Mouse (Mus musculus): Measurements from ENCODE around the gene Atp11a. TPM values are rescaled to one million over a fixed set of nuclear protein-coding genes. Genes with fewer than 3 reads are reported as not detected.

The Atp11a gene
- polyA plus RNA-seq, 1 experiment from 2014 or later: 18.1 TPM

DNA sequence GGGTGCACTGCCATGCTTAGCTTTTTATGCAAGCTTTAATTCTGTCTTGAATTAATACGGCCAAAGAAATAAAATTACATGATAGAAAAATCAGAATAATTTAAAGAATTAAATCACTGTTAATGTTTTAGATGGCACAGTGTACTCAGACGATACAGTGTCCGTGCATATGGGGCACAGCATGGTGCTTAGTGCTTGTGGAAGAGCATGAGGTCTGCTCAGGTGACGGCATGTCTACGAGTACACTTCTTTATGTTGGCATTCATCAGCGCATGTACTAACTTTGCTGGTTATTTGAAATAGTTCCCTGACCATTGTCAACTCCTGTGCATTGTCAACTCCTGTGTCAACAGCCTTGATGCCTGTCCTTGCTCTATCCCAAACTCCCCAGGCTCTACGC, 12.5 kb downstream of the Atp11a start:
- H3K27ac ChIP-seq: no peak overlapping the region
- no peaks in the 10 kb centered on the region for H3K9me3 ChIP-seq
- no peak overlapping the region for H3K9ac ChIP-seq (replicated peaks)
- ATAC-seq (ENCODE audit: insufficient number of reproducible peaks, insufficient read depth, low FRiP score, low TSS enrichment, low read depth): no peak
- H3K27me3 ChIP-seq: no peaks in the 10 kb centered on the region
- H3K4me3 ChIP-seq (replicated peaks): no peak overlapping the region
- peaks cover 5% of the 10 kb centered on the region; the same call in 1 of the 2 replicates for H3K4me1 ChIP-seq (replicated peaks)
- H3K4me2 ChIP-seq: no peak overlapping the region
- H3K36me3 ChIP-seq: no peaks in the 10 kb centered on the region
- WGBS: 95% methylated on average over 7 of the region's 7 CpGs

DNA sequence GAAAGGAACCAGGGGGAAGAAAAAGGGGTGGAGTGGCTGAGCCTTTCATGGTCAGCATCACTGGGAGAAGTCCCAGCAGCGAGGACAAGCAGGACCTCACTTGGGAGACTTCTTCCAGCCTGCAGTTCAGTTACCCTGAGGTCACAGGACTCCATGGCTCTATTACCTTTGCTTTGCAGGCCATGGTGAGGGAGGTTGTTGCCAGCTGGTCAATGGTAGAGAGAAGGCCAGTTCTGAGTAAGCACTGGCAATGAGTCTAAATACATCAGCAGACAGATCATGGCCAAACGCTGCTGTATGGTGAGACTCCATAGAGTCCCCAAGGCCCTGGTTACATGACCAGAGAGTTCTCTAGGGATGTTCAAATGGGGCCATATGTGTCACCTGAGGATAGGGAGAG, 15.5 kb downstream of the Atp11a start:
- no peaks in the 10 kb centered on the region for H3K36me3 ChIP-seq

DNA sequence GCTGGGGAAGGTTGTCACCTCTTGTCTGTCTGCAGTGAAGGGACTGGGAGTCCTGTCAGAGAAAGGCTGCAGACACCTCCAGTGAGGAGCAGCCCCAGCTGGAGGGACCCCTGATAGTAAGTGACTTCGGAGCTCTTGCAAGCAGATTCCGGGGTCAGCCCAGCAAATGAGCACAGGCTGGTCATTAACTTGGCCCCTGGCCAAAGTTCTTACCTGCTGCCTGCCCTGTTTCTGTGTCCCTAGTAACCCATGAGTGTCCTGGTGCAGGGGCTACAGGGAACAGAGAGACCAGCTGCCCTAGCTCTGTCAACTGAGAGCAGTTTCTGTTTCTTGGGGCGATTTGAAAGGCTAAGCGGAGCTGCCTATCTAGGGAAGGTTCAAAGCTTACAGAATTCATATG, 17.1 kb downstream of the Atp11a start:
- 72% methylated on average over 4 of the region's 4 CpGs for WGBS
- peaks cover 14% of the 10 kb centered on the region for H3K4me1 ChIP-seq (replicated peaks)
- H3K4me2 ChIP-seq: no peak overlapping the region
- no peak overlapping the region for H3K27ac ChIP-seq
- H3K36me3 ChIP-seq: no peaks in the 10 kb centered on the region
- no peak for ATAC-seq (ENCODE audit: insufficient number of reproducible peaks, insufficient read depth, low FRiP score, low TSS enrichment, low read depth)
- no peak overlapping the region for H3K4me3 ChIP-seq (replicated peaks)
- H3K9me3 ChIP-seq: no peaks in the 10 kb centered on the region
- H3K9ac ChIP-seq (replicated peaks): no peak overlapping the region
- no peaks in the 10 kb centered on the region for H3K27me3 ChIP-seq

More for the DNA sequence above, 15.5 kb downstream of the Atp11a start:
- Histone ChIP-seq H3K4me3 (replicated peaks) (no peak overlapping the region), H3K4me1 (replicated peaks) (peaks cover 14% of the 10 kb centered on the region), H3K9me3 (no peaks in the 10 kb centered on the region), H3K9ac (replicated peaks) (no peak overlapping the region), H3K27me3 (no peaks in the 10 kb centered on the region), H3K4me2 (no peak overlapping the region), H3K27ac (no peak overlapping the region)
- 85% methylated on average over 2 of the region's 2 CpGs for WGBS
- ATAC-seq (ENCODE audit: insufficient number of reproducible peaks, insufficient read depth, low FRiP score, low TSS enrichment, low read depth): no peak

DNA sequence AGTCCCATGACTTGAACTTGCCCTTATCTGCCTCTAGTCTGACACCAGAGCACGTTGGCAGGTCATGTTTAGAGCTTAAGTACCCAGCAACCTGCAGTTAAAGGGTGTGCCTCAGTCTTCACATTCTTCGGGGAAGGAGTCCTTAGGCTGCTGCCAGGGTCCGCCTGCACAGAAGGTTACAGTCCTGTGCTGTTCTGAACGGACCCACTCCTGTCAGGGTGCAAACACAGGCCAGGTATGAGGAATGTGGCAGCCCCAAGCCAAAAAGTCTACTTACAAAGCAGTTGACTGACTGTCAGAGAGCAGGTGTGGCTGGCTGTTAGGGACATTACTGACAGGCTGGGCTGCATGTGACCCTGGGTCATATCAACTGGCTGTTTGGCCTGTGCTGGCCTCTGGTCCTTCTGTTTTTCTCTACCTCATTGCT, 18.1 kb downstream of the Atp11a start:
- no peaks in the 10 kb centered on the region for H3K9me3 ChIP-seq
- H3K36me3 ChIP-seq: no peaks in the 10 kb centered on the region
- H3K4me3 ChIP-seq (replicated peaks): no peak overlapping the region
- WGBS: 45% methylated on average over 4 of the region's 4 CpGs
- ATAC-seq (ENCODE audit: insufficient number of reproducible peaks, insufficient read depth, low FRiP score, low TSS enrichment, low read depth): no peak
- H3K27ac ChIP-seq: no peak overlapping the region
- H3K4me2 ChIP-seq: no peak overlapping the region
- H3K4me1 ChIP-seq (replicated peaks): peaks cover 14% of the 10 kb centered on the region
- no peaks in the 10 kb centered on the region for H3K27me3 ChIP-seq
- H3K9ac ChIP-seq (replicated peaks): no peak overlapping the region

DNA sequence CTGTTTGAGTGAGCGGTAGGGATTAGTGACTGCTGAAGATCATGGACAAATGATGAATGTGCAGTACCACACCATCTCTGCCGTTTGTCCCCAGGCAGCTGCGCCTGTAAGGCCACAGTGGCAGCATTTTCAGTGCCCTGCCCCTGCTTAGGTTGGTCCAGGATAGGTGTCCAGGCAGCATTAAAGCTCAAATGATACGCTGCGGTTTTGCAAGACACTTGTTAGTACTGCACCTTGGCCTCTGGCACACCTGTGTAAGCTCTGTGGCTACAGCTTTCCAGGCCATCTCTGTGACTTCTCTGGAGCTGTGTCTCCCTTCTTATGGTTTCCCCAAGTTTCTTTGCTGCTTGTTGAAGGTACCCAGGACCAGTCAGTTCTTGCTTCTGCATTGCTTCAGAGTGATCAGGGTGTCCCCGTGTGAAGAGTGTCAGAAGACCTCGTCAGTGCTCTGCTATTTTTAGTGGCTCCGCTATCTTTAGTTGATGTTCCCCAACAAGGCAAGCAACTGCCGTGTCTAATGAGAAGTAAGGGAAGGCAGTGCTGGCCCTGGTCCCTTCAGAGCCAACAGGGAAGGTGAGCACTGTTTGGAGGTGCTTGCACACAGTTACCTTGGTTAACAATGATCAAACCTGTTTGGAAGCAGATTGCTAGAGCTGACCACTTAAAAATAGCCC, 18.6 kb downstream of the Atp11a start:
- H3K4me1 ChIP-seq (replicated peaks): peaks cover 14% of the 10 kb centered on the region
- H3K4me2 ChIP-seq: no peak overlapping the region
- H3K9ac ChIP-seq (replicated peaks): no peak overlapping the region
- H3K36me3 ChIP-seq: no peaks in the 10 kb centered on the region
- H3K4me3 ChIP-seq (replicated peaks): no peak overlapping the region
- WGBS: 73% methylated on average over 9 of the region's 9 CpGs
- no peak overlapping the region for H3K27ac ChIP-seq
- no peaks in the 10 kb centered on the region for H3K27me3 ChIP-seq
- ATAC-seq (ENCODE audit: insufficient number of reproducible peaks, insufficient read depth, low FRiP score, low TSS enrichment, low read depth): no peak
- no peaks in the 10 kb centered on the region for H3K9me3 ChIP-seq

DNA sequence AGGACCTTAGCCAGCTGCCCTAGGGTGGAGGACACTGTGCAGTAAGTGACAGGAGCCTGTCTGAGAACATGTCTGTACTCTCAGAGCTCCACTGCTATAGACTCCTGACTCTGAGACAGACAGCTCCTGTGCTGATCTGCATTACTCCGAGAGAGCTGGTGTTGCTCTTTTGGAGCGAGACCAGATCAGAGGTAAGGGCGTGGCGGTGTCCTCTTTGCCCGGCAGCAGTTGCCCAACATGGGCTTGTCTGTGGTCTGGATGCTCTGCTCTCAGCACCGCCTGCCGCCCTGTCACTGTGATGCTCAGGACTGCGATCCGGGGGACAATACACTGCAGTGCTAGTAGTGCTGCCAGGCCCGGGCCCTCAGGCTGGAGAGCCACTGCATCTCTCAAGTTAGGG, 19.4 kb downstream of the Atp11a start:
- Histone ChIP-seq H3K27ac (no peak overlapping the region), H3K9ac (replicated peaks) (no peak overlapping the region), H3K9me3 (no peaks in the 10 kb centered on the region), H3K27me3 (no peaks in the 10 kb centered on the region), H3K4me1 (replicated peaks) (peaks cover 14% of the 10 kb centered on the region), H3K4me2 (no peak overlapping the region), H3K4me3 (replicated peaks) (no peak overlapping the region), H3K36me3 (no peaks in the 10 kb centered on the region)
- 73% methylated on average over 10 of the region's 10 CpGs for WGBS
- ATAC-seq (ENCODE audit: insufficient number of reproducible peaks, insufficient read depth, low FRiP score, low TSS enrichment, low read depth): 0 out of 2 replicates have a peak, but pooled peaks have one; percentile 10

DNA sequence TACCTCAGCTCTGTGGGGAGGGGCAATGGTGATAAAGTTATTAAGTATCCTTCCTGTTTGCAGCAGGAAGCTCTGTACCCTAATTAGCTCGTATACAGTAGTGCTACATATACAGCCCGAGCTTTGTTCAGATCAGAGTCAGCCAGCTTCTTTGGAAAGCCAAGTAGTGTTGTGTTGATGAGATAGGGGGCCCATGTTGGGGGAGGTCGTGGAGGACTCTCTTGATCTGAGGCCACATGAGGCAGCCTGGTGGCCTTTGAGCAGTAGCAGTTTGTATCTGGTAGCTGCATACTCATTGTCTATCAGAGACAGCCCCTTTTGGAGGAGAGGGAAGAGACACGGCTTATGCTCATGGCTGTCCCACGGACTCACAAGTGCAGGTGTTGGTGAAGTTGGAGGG, 20.4 kb downstream of the Atp11a start:
- Histone ChIP-seq H3K9ac (replicated peaks) (no peak overlapping the region), H3K36me3 (no peaks in the 10 kb centered on the region), H3K27ac (no peak overlapping the region), H3K4me3 (replicated peaks) (no peak overlapping the region), H3K4me2 (no peak overlapping the region), H3K4me1 (replicated peaks) (peaks cover 14% of the 10 kb centered on the region), H3K9me3 (no peaks in the 10 kb centered on the region), H3K27me3 (no peaks in the 10 kb centered on the region)
- WGBS: 62% methylated on average over 5 of the region's 5 CpGs
- no peak for ATAC-seq (ENCODE audit: insufficient number of reproducible peaks, insufficient read depth, low FRiP score, low TSS enrichment, low read depth)

DNA sequence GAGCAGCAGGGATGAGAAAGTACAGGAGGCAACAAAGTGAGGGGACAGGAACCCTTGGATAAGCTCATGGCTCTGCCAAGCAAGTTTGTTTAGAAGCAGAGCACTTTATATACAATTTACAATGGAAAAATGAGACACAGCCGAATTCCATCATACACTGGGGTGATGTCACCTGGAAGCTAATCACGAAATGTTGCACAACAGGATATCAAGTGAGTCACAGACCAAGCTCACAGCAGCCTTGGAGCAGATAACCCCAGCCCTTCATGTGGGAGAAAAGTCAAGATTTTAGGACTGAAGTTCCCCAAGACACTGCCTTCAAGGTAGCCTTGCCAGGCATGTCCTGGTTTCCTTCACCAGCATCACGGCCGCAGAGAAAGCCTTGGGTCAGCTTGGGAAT, 22.7 kb downstream of the Atp11a start:
- H3K36me3 ChIP-seq: no peaks in the 10 kb centered on the region
- H3K4me2 ChIP-seq: no peak overlapping the region
- peaks cover 10% of the 10 kb centered on the region for H3K4me1 ChIP-seq (replicated peaks)
- H3K9ac ChIP-seq (replicated peaks): no peak overlapping the region
- no peak for ATAC-seq (ENCODE audit: insufficient number of reproducible peaks, insufficient read depth, low FRiP score, low TSS enrichment, low read depth)
- no peak overlapping the region for H3K27ac ChIP-seq
- WGBS: 86% methylated on average over 4 of the region's 4 CpGs
- no peaks in the 10 kb centered on the region for H3K27me3 ChIP-seq
- H3K4me3 ChIP-seq (replicated peaks): no peak overlapping the region
- H3K9me3 ChIP-seq: no peaks in the 10 kb centered on the region

DNA sequence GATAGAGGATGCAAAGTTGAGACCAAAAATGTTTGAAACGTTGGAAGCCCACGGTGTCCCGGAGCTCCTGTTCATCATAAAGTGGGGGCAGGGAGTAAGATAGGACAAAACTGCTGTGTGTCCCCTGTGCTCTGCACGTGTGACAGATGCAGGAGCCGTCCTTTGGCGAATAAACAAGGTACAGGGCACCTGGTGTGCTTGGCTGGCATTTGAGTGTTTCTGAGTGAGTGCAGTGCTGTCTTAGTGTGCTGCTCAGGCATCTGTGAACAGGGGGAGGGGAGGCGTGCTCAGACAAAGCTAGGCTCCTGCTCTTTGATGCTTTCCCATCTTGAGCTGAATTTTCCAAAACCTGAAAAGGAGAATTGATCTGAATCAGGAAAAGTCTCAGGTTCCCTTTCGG, 28.7 kb downstream of the Atp11a start:
- 72% methylated on average over 8 of the region's 8 CpGs for WGBS
- ATAC-seq (ENCODE audit: insufficient number of reproducible peaks, insufficient read depth, low FRiP score, low TSS enrichment, low read depth): no peak

DNA sequence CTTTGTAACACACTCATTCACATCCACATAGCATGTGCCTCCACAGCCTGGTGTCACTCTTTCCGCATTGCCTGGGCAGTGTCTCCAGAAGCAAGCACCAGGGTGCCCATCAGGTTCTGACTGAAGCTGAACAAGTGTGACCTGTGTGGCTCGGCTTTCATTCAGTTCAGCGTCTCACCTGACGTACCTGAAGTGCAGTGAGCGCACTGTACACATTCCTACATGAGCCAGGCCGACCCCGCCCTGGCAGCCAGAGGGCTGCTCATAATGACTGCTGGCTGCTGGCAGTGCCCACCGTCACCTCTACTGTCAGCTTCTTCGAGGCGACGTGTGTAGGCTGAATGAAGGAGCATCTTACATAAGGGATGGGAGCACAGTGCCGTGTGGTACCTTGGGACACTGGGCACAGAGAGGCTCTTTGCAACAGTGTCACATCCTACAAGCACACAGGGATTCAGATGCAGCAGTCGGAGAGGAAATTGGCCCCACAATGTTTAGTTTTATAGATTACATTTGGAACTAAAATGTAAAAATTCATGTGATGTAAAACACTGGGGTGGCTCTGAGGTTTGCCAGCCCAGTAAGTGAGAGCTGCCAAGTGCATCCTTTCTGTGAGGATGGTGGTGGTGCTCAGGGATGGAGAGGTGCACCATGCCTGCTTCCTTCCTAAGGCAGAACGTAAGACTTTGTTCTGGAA, 29.6 kb downstream of the Atp11a start:
- H3K27me3 ChIP-seq: no peaks in the 10 kb centered on the region
- H3K4me1 ChIP-seq (replicated peaks): no peaks in the 10 kb centered on the region; the same call in 1 of the 2 replicates
- 87% methylated on average over 14 of the region's 14 CpGs for WGBS
- ATAC-seq (ENCODE audit: insufficient number of reproducible peaks, insufficient read depth, low FRiP score, low TSS enrichment, low read depth): no peak
- H3K4me3 ChIP-seq (replicated peaks): no peak overlapping the region
- no peak overlapping the region for H3K27ac ChIP-seq
- no peaks in the 10 kb centered on the region for H3K36me3 ChIP-seq
- no peak overlapping the region for H3K4me2 ChIP-seq
- H3K9me3 ChIP-seq: no peaks in the 10 kb centered on the region
- no peak overlapping the region for H3K9ac ChIP-seq (replicated peaks)

More for the DNA sequence above, 28.7 kb downstream of the Atp11a start:
- H3K9me3 ChIP-seq: no peaks in the 10 kb centered on the region
- no peak overlapping the region for H3K4me3 ChIP-seq (replicated peaks)
- H3K4me2 ChIP-seq: no peak overlapping the region
- H3K4me1 ChIP-seq (replicated peaks): no peaks in the 10 kb centered on the region; the same call in 1 of the 2 replicates
- H3K9ac ChIP-seq (replicated peaks): no peak overlapping the region
- no peak overlapping the region for H3K27ac ChIP-seq
- H3K27me3 ChIP-seq: no peaks in the 10 kb centered on the region
- no peaks in the 10 kb centered on the region for H3K36me3 ChIP-seq

DNA sequence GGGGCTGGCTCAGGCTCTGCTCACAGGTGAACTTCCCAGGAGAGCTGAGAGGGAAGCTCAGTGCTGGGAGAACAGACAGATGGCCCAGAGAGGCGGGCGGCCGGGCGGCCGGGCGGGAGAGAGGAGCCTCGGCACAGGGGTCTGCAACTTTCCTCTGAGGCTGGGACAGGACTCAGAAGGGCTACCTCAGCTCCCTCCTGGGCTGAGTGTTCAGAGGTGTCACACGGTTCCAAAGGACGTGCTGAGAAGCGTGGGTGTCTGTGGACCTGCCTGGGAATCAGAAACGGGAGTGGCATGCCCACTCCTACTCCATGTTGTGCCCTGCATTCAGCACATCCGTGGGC, 30.1 kb downstream of the Atp11a start:
- H3K27ac ChIP-seq: no peak overlapping the region
- H3K36me3 ChIP-seq: no peaks in the 10 kb centered on the region
- WGBS: 83% methylated on average over 12 of the region's 12 CpGs
- H3K9me3 ChIP-seq: no peaks in the 10 kb centered on the region
- no peak for ATAC-seq (ENCODE audit: insufficient number of reproducible peaks, insufficient read depth, low FRiP score, low TSS enrichment, low read depth)
- H3K9ac ChIP-seq (replicated peaks): no peak overlapping the region
- no peaks in the 10 kb centered on the region for H3K27me3 ChIP-seq
- no peaks in the 10 kb centered on the region; the same call in 1 of the 2 replicates for H3K4me1 ChIP-seq (replicated peaks)
- no peak overlapping the region for H3K4me2 ChIP-seq
- H3K4me3 ChIP-seq (replicated peaks): no peak overlapping the region
